ENCODE assay signal across 8 mouse cellular contexts in the genomic region with DNA sequence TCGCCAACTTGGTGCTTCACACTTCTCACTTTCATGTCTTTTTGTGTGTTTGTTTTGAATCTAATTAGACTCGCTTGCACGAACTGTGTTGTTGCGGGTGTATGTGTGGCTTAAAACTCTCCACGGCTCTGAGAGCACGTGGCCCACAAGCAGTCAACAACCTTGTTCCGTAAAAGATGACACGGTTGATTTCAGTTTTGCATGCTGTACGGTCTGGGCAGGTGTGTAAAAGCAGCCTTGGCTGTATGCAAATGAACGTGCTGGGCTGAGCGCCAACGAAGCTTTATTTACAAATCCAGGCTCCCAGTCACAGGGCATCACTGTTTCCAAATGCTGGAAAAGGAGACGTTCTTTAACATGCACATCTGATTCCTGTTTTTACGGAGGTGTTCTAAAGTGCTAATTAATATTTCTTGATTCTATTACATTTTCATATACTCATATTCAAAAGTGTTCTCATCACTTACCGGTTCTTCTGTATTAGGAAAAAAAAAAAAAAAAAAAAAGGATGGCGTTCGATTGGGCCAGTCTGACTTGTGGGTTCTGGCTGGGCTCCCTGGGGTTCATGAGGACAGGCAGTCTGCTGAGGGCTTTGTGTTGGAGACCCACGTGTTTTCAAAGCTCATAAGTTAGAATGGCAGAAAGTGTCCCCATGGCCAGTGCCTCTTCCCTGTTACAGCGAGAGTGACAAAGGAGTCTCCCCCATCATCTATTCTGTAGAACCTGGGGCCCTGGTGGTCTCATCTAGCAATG. TPM values are rescaled to one million over a fixed set of nuclear protein-coding genes. Genes with fewer than 3 reads are reported as not detected.
DNase-seq lines count a peak whose midpoint lies in the region; ATAC-seq lines count a peak whose summit lies in the region.

No protein-coding gene starts in this region.

- 0 out of 2 replicates have a peak overlapping the region, but pooled peaks have one; percentile 3 for H3K27ac ChIP-seq in midbrain, embryonic 12.5 days (replicated peaks)
- H3K27ac ChIP-seq in midbrain, embryonic 10.5 days (replicated peaks), result no peak overlapping the region

- H3K9me3 ChIP-seq in midbrain, embryonic 12.5 days, result no peaks in the 10 kb centered on the region
- H3K9me3 ChIP-seq in midbrain, embryonic 10.5 days (replicated peaks), result no peaks in the 10 kb centered on the region

- H3K4me2 ChIP-seq in midbrain, embryonic 12.5 days (replicated peaks), result no peak overlapping the region

- 56% methylated on average over 19 of the region's 19 CpGs for WGBS in midbrain, embryonic 12.5 days
- WGBS in midbrain, embryonic 10.5 days, result 72% methylated on average over 19 of the region's 19 CpGs

- no peak overlapping the region for H3K9ac ChIP-seq in midbrain, embryonic 12.5 days (replicated peaks)

- ATAC-seq in cerebellum, adult (ENCODE audit: insufficient number of reproducible peaks, low FRiP score, low TSS enrichment), result no peak
- ATAC-seq in midbrain, embryonic 12.5 days (ENCODE audit: low FRiP score, low read depth), result no peak
- ATAC-seq in CD4-positive, CD25-positive, alpha-beta regulatory T cell, adult 4 months, result no peak

- H3K27me3 ChIP-seq in midbrain, embryonic 12.5 days, result peaks cover 10% of the 10 kb centered on the region; the same call in 1 of the 2 replicates
- H3K27me3 ChIP-seq in midbrain, embryonic 10.5 days (ENCODE audit: low read depth, poor library complexity, severe bottlenecking), result no peaks in the 10 kb centered on the region; the same call in 1 of the 2 replicates

- DNase-seq in cerebellum, postnatal 10 days, result peak; percentile 33 to 43
- no peak for DNase-seq in midbrain, embryonic 10.5 days (ENCODE audit: low spot score)
- peak; percentile 20 for DNase-seq in kidney, adult 9 months
- DNase-seq in right cerebral cortex, postnatal 4 days, result peak; percentile 46
- no peak for DNase-seq in frontal cortex, postnatal 10 days (ENCODE audit: low spot score in 2 of 2)

- H3K4me1 ChIP-seq in midbrain, embryonic 12.5 days, result peaks cover 11% of the 10 kb centered on the region
- peaks cover 12% of the 10 kb centered on the region for H3K4me1 ChIP-seq in midbrain, embryonic 10.5 days

- H3K36me3 ChIP-seq in midbrain, embryonic 12.5 days, result no peaks in the 10 kb centered on the region
- H3K36me3 ChIP-seq in midbrain, embryonic 10.5 days, result no peaks in the 10 kb centered on the region

- no peak overlapping the region for H3K4me3 ChIP-seq in midbrain, embryonic 12.5 days
- H3K4me3 ChIP-seq in midbrain, embryonic 10.5 days, result no peak overlapping the region

RNA-seq across cellular contexts. Expression of a gene that starts 0.9 kb away (rescaled TPM):
- 0.06 and 0.07 TPM in 2 replicates for polyA plus RNA-seq in midbrain, embryonic 12.5 days (2016; fragmentation: Nextera tagmentation; extraction: Ambion mirVana)
- polyA plus RNA-seq in midbrain, embryonic 10.5 days (2016; fragmentation: Nextera tagmentation; extraction: Ambion mirVana), result 0.09 and 0.27 TPM in 2 replicates
- not detected for polyA plus RNA-seq in CD4-positive, CD25-positive, alpha-beta regulatory T cell, adult 4 months (2017; shearing (Covaris generic))

Comparison
In these comparisons a context has a peak if more than half of its experiments do, and no peak if none do; other contexts are left out.
1. DNase-seq: peak in cerebellum, postnatal 10 days (2 of 2), kidney, adult 9 months (single experiment) and right cerebral cortex, postnatal 4 days (single experiment); none in midbrain, embryonic 10.5 days (single experiment) and frontal cortex, postnatal 10 days (0 of 2).